Mouse (Mus musculus) kidney, adult 18-20 months (tissue): ENCODE measurements around the gene Smad6.

Experiments used
- DNase-seq: peaks from one replicate; pipeline ENCODE4 v3.0.0; 2021

The Smad6 gene

GRCm38 (mm10) chr9:64021853-64022561, at the start of gene Smad6:
Gene Smad6 (minus strand): TSS chr9:64022059.
- DNase-seq: peak; percentile 91

GRCm38 (mm10) chr9:64070674-64071073, 48.8 kb upstream of the Smad6 start:
- DNase-seq: no peak

GRCm38 (mm10) chr9:64069131-64069530, 47.3 kb upstream of the Smad6 start:
- no peak for DNase-seq

GRCm38 (mm10) chr9:64068571-64068970, 46.7 kb upstream of the Smad6 start:
- DNase-seq: no peak

- DNase-seq: no peak
Measured at GRCm38 (mm10) chr9:64067787-64068186, 45.9 kb upstream of the Smad6 start.

- peak; percentile 35 for DNase-seq
Measured at GRCm38 (mm10) chr9:64060033-64060539, 38.2 kb upstream of the Smad6 start.

GRCm38 (mm10) chr9:64057903-64058650, 36.2 kb upstream of the Smad6 start:
- no peak for DNase-seq

- DNase-seq: no peak
Measured at GRCm38 (mm10) chr9:64055162-64055561, 33.3 kb upstream of the Smad6 start.

- no peak for DNase-seq
Measured at GRCm38 (mm10) chr9:64053786-64054185, 31.9 kb upstream of the Smad6 start.

- no peak for DNase-seq
Measured at GRCm38 (mm10) chr9:64051241-64051640, 29.4 kb upstream of the Smad6 start.

GRCm38 (mm10) chr9:64050513-64051065, 28.7 kb upstream of the Smad6 start:
- no peak for DNase-seq

- DNase-seq: peak; percentile 78
Measured at GRCm38 (mm10) chr9:64049471-64050380, 27.9 kb upstream of the Smad6 start.

GRCm38 (mm10) chr9:64045117-64045890, 23.4 kb upstream of the Smad6 start:
- peak; percentile 51 for DNase-seq

- DNase-seq: no peak
Measured at GRCm38 (mm10) chr9:64044343-64044742, 22.5 kb upstream of the Smad6 start.

- DNase-seq: no peak
Measured at GRCm38 (mm10) chr9:64042911-64043310, 21.1 kb upstream of the Smad6 start.

GRCm38 (mm10) chr9:64042216-64042615, 20.4 kb upstream of the Smad6 start:
- no peak for DNase-seq

- DNase-seq: peak; percentile 23
Measured at GRCm38 (mm10) chr9:64029908-64030631, 8.2 kb upstream of the Smad6 start.

- peak; percentile 74 for DNase-seq
Measured at GRCm38 (mm10) chr9:64025565-64025964, 3.7 kb upstream of the Smad6 start.

GRCm38 (mm10) chr9:64024976-64025375, 3.1 kb upstream of the Smad6 start:
- DNase-seq: peak; percentile 29

GRCm38 (mm10) chr9:64022562-64023366, 905 bp upstream of the Smad6 start:
- peak; percentile 98 for DNase-seq
